Mouse (Mus musculus) limb, embryonic 10.5 days (tissue): Measurements from ENCODE around the gene Rbp7. TPM values are rescaled to one million over a fixed set of nuclear protein-coding genes. Genes with fewer than 3 reads are reported as not detected.

Experiments
- polyA plus RNA-seq: library from polyadenylated mRNA; unstranded; fragments of >200 nt; fragmentation: Nextera tagmentation; extraction: Ambion mirVana; gene quantifications from 2 replicates; pipeline ENCODE4 v1.2.1, GENCODE M21; 2016

Rbp7 gene
- polyA plus RNA-seq, 1 experiment from 2014 or later, result not detected

Other genes with a start within 250 kb of the Rbp7 start
- gene Kif1b, start 147.3 kb downstream of the Rbp7 start, polyA plus RNA-seq, result 31.4 and 38.2 TPM in 2 replicates
- 72.2 and 76.4 TPM in 2 replicates for gene Ube4b, start 28.2 kb downstream of the Rbp7 start, polyA plus RNA-seq
- gene Tmem274, start 22.4 kb upstream of the Rbp7 start, polyA plus RNA-seq, result 0.26 and 0.83 TPM in 2 replicates
- gene Nmnat1, start 30.2 kb upstream of the Rbp7 start, polyA plus RNA-seq, result 16.1 and 16.8 TPM in 2 replicates
- gene Lzic, start 30.3 kb upstream of the Rbp7 start, polyA plus RNA-seq, result 55.1 and 55.4 TPM in 2 replicates
- gene Ctnnbip1, start 63.3 kb upstream of the Rbp7 start, polyA plus RNA-seq, result 67.1 and 78.4 TPM in 2 replicates
- 34.8 and 41.2 TPM in 2 replicates for gene Clstn1, start 131.5 kb upstream of the Rbp7 start, polyA plus RNA-seq
- gene Pik3cd, start 247.6 kb upstream of the Rbp7 start, polyA plus RNA-seq, result 2.7 and 3.4 TPM in 2 replicates